Mouse (Mus musculus): ENCODE measurements around the gene Cyb5r1.

DNA sequence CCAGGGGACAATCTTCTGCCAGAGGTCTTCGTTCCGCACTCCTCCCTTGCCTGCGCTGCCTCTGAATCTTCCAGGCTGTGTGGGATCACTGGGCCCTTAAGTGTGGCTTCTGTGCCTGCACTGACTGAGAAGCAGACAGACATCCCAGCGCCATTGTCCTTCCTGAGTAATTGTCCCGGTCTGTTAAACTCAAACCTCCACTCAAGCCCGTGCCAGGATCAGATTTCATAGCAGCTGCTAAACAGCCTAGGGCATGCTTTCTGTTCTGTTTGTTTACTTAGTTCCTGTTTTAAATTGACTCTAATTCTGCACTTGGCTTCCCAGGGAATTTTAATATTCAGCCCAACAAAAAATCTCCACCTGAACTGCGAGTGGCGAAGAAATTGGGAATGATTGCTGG is 2.7 kb downstream of the Cyb5r1 start:
- no peak for TF ChIP-seq CTCF (IDR thresholded peaks at IDR 0.05; ENCODE audit: extremely low read depth, insufficient read depth, low read length)
- no peak for TF ChIP-seq POLR2A (IDR thresholded peaks at IDR 0.05; ENCODE audit: extremely low read depth, insufficient read depth, low read length)

Data from cortical plate, adult 2 months (tissue).